Mouse (Mus musculus) limb, embryonic 11.5 days (tissue): ENCODE data around the gene Stx5a. TPM values are rescaled to one million over a fixed set of nuclear protein-coding genes. Genes with fewer than 3 reads are reported as not detected.
A peak's percentile ranks its signal among the peaks of the same experiment; 100 is the strongest.

Experiments used
- ATAC-seq: fragments of 200-750 bp; cut with Nextera tagmentation; 2 replicates; pipeline ENCODE4 v1.8.0; 2017; ENCODE audit warnings: low read depth; ENCODE audit not compliant: insufficient number of reproducible peaks, low FRiP score, low TSS enrichment
- DNase-seq: peaks from one replicate; pipeline ENCODE4 v3.0.0-alpha.2; 2015; ENCODE audit warnings: low spot score
- H3K27ac ChIP-seq: fragments of 300-500 bp; sonication (generic); replicated peaks from 2 replicates; pipeline ENCODE4 v1.5.1; 2014; ENCODE audit warnings: low read depth, mild to moderate bottlenecking, low read length
- H3K27me3 ChIP-seq: fragments of 300-500 bp; sonication (generic); 2 replicates; pipeline ENCODE4 v1.6.1; 2014; ENCODE audit warnings: mild to moderate bottlenecking, low read length, mixed read lengths; ENCODE audit not compliant: control insufficient read depth, insufficient read depth
- H3K36me3 ChIP-seq: fragments of 300-500 bp; sonication (generic); 2 replicates; pipeline ENCODE4 v1.6.1; 2014; ENCODE audit warnings: mild to moderate bottlenecking, low read length, moderate library complexity, mixed read lengths; ENCODE audit not compliant: control insufficient read depth, insufficient read depth
- H3K4me1 ChIP-seq: fragments of 300-500 bp; sonication (generic); 2 replicates; pipeline ENCODE4 v1.6.1; 2014; ENCODE audit warnings: low read length, mixed read lengths; ENCODE audit not compliant: control insufficient read depth, insufficient read depth
- H3K4me2 ChIP-seq: fragments of 300-500 bp; sonication (generic); 2 replicates; pipeline ENCODE4 v1.6.1; 2014; ENCODE audit warnings: low read depth, mild to moderate bottlenecking, moderate library complexity; ENCODE audit not compliant: severe bottlenecking
- H3K4me3 ChIP-seq: fragments of 300-500 bp; sonication (generic); 2 replicates; pipeline ENCODE4 v1.5.1; 2014; ENCODE audit warnings: low read depth, low read length
- H3K9ac ChIP-seq: fragments of 300-500 bp; sonication (generic); 2 replicates; pipeline ENCODE4 v1.6.1; 2014; ENCODE audit warnings: mild to moderate bottlenecking, low read length
- H3K9me3 ChIP-seq: fragments of 300-500 bp; sonication (generic); 2 replicates; pipeline ENCODE4 v1.6.1; 2016; ENCODE audit warnings: low read length; ENCODE audit not compliant: control insufficient read depth
- WGBS: fragments of 180-500 bp; shearing (Covaris S2); extraction: QIAGEN DNeasy Blood & Tissue Kit; methylation state at CpG from one replicate; pipeline ENCODE4 v1.1.7; 2014; 5-methylcytosine and 5-hydroxymethylcytosine counted together
- polyA plus RNA-seq: library from polyadenylated mRNA; unstranded; fragments of >200 nt; fragmentation: Nextera tagmentation; extraction: Ambion mirVana; gene quantifications from 2 replicates; pipeline ENCODE4 v1.2.1, GENCODE M21; 2014

The Stx5a gene
- polyA plus RNA-seq, 1 experiment from 2014 or later: 127 TPM

GRCm38 (mm10) chr19:8706132-8706667 is 35.0 kb upstream of the Stx5a start:
- peaks cover 22% of the 10 kb centered on the region for H3K36me3 ChIP-seq
- no peaks in the 10 kb centered on the region for H3K9me3 ChIP-seq
- no peak overlapping the region for H3K27ac ChIP-seq
- WGBS: 81% methylated on average over 7 of the region's 7 CpGs
- no peaks in the 10 kb centered on the region for H3K4me1 ChIP-seq
- no peaks in the 10 kb centered on the region for H3K27me3 ChIP-seq
- H3K9ac ChIP-seq: no peak overlapping the region
- ATAC-seq (no peak), DNase-seq (no peak)
- H3K4me2 ChIP-seq: no peak overlapping the region
- no peak overlapping the region for H3K4me3 ChIP-seq

GRCm38 (mm10) chr19:8706930-8707329 is 34.3 kb upstream of the Stx5a start:
- Histone ChIP-seq H3K4me1 (peaks cover 2% of the 10 kb centered on the region), H3K9ac (no peak overlapping the region), H3K9me3 (no peaks in the 10 kb centered on the region), H3K4me2 (no peak overlapping the region), H3K27ac (no peak overlapping the region), H3K4me3 (no peak overlapping the region), H3K27me3 (no peaks in the 10 kb centered on the region), H3K36me3 (peaks cover 28% of the 10 kb centered on the region)
- no peak for DNase-seq
- WGBS: 91% methylated on average over 7 of the region's 7 CpGs
- ATAC-seq: no peak

- no peaks in the 10 kb centered on the region for H3K27me3 ChIP-seq
- 90% methylated on average over 8 of the region's 8 CpGs for WGBS
- peaks cover 28% of the 10 kb centered on the region for H3K36me3 ChIP-seq
Measured at GRCm38 (mm10) chr19:8708954-8709353, 32.3 kb upstream of the Stx5a start.

GRCm38 (mm10) chr19:8710057-8710456 is 31.2 kb upstream of the Stx5a start:
- H3K36me3 ChIP-seq: peaks cover 28% of the 10 kb centered on the region
- 97% methylated on average over 2 of the region's 2 CpGs for WGBS
- H3K4me1 ChIP-seq: peaks cover 7% of the 10 kb centered on the region
- DNase-seq (no peak), ATAC-seq (no peak)
- H3K4me2 ChIP-seq: no peak overlapping the region
- no peak overlapping the region for H3K9ac ChIP-seq
- no peak overlapping the region for H3K4me3 ChIP-seq
- H3K9me3 ChIP-seq: no peaks in the 10 kb centered on the region
- H3K27ac ChIP-seq: no peak overlapping the region
- no peaks in the 10 kb centered on the region for H3K27me3 ChIP-seq

More at GRCm38 (mm10) chr19:8708954-8709353, 32.3 kb upstream of the Stx5a start:
- H3K4me2 ChIP-seq: no peak overlapping the region
- H3K4me1 ChIP-seq: peaks cover 7% of the 10 kb centered on the region
- ATAC-seq (no peak), DNase-seq (no peak)
- no peak overlapping the region for H3K27ac ChIP-seq
- H3K9ac ChIP-seq: no peak overlapping the region
- H3K9me3 ChIP-seq: no peaks in the 10 kb centered on the region
- no peak overlapping the region for H3K4me3 ChIP-seq

- Histone ChIP-seq H3K9me3 (no peaks in the 10 kb centered on the region), H3K4me2 (peak overlapping the region; percentile 70), H3K9ac (no peak overlapping the region; the same call in 1 of the 2 replicates), H3K4me3 (no peak overlapping the region), H3K4me1 (peaks cover 7% of the 10 kb centered on the region), H3K27me3 (no peaks in the 10 kb centered on the region), H3K27ac (no peak overlapping the region), H3K36me3 (peaks cover 28% of the 10 kb centered on the region)
- no peak for DNase-seq
- no peak for ATAC-seq
- 64% methylated on average over 4 of the region's 4 CpGs for WGBS
Measured at GRCm38 (mm10) chr19:8711506-8711905, 29.7 kb upstream of the Stx5a start.

GRCm38 (mm10) chr19:8711949-8712869 is 29.0 kb upstream of the Stx5a start:
- no peaks in the 10 kb centered on the region for H3K27me3 ChIP-seq
- no peak for ATAC-seq
- H3K9ac ChIP-seq: peak overlapping the region; percentile 89
- H3K36me3 ChIP-seq: peaks cover 27% of the 10 kb centered on the region
- no peak for DNase-seq
- peak overlapping the region; percentile 95 for H3K4me3 ChIP-seq
- no peaks in the 10 kb centered on the region for H3K9me3 ChIP-seq
- 65% methylated on average over 10 of the region's 10 CpGs for WGBS
- peak overlapping the region; percentile 77; the same call in 1 of the 2 replicates for H3K27ac ChIP-seq
- peaks cover 7% of the 10 kb centered on the region for H3K4me1 ChIP-seq
- H3K4me2 ChIP-seq: peak overlapping the region; percentile 70

GRCm38 (mm10) chr19:8712870-8713305 is 28.3 kb upstream of the Stx5a start:
- WGBS: 0% methylated on average over 13 of the region's 13 CpGs
- Histone ChIP-seq H3K27me3 (no peaks in the 10 kb centered on the region), H3K27ac (peak overlapping the region; percentile 77; the same call in 1 of the 2 replicates), H3K4me1 (peaks cover 7% of the 10 kb centered on the region), H3K4me2 (peak overlapping the region; percentile 70), H3K9ac (peak overlapping the region; percentile 89), H3K4me3 (peak overlapping the region; percentile 95), H3K36me3 (peaks cover 22% of the 10 kb centered on the region), H3K9me3 (no peaks in the 10 kb centered on the region)
- peak; percentile 87 for DNase-seq
- peak; percentile 63; the same call in 1 of the 2 replicates for ATAC-seq

GRCm38 (mm10) chr19:8713306-8713996 is 27.8 kb upstream of the Stx5a start:
- Histone ChIP-seq H3K36me3 (peaks cover 21% of the 10 kb centered on the region), H3K4me2 (peak overlapping the region; percentile 70), H3K27ac (peak overlapping the region; percentile 77), H3K27me3 (no peaks in the 10 kb centered on the region), H3K9me3 (no peaks in the 10 kb centered on the region), H3K9ac (peak overlapping the region; percentile 89), H3K4me1 (peaks cover 7% of the 10 kb centered on the region), H3K4me3 (peak overlapping the region; percentile 95)
- WGBS: under 1% methylated on average over 51 of the region's 51 CpGs
- ATAC-seq (peak; percentile 90), DNase-seq (peak; percentile 95)
